Mouse (Mus musculus) liver, embryonic 14.5 days (tissue): Measurements from ENCODE around the gene Myh14.

Source experiments
- CTCF ChIP-seq: IDR thresholded peaks from 2 replicates; pipeline ENCODE4 v1.5.1; 2016; ENCODE audit warnings: antibody characterized with exemption, low read depth, control low read depth
- EP300 ChIP-seq: IDR thresholded peaks from 2 replicates; pipeline ENCODE4 v1.6.1; 2016; ENCODE audit warnings: antibody characterized with exemption, low read depth

GRCm38 (mm10) chr7:44589946-44590345 is 80.7 kb downstream of the Myh14 start:
- TF ChIP-seq EP300: no peak
- TF ChIP-seq CTCF: no peak
